Mouse (Mus musculus): Measurements from ENCODE around the gene Adamts17.

Gene Adamts17

GRCm38 (mm10) chr7:66842021-66842420, 2.5 kb downstream of the Adamts17 start:
- ATAC-seq (ENCODE audit: insufficient number of reproducible peaks, low FRiP score, low TSS enrichment) = no peak

- ATAC-seq (ENCODE audit: insufficient number of reproducible peaks, low FRiP score, low TSS enrichment) = no peak
Measured at GRCm38 (mm10) chr7:66843846-66844245, 4.3 kb downstream of the Adamts17 start.

GRCm38 (mm10) chr7:66846582-66846981, 7.0 kb downstream of the Adamts17 start:
- ATAC-seq (ENCODE audit: insufficient number of reproducible peaks, low FRiP score, low TSS enrichment) = no peak

- no peak for ATAC-seq (ENCODE audit: insufficient number of reproducible peaks, low FRiP score, low TSS enrichment)
Measured at GRCm38 (mm10) chr7:66847299-66847698, 7.8 kb downstream of the Adamts17 start.

GRCm38 (mm10) chr7:66849316-66849715, 9.8 kb downstream of the Adamts17 start:
- ATAC-seq (ENCODE audit: insufficient number of reproducible peaks, low FRiP score, low TSS enrichment) = no peak

GRCm38 (mm10) chr7:66852164-66852563, 12.6 kb downstream of the Adamts17 start:
- ATAC-seq (ENCODE audit: insufficient number of reproducible peaks, low FRiP score, low TSS enrichment) = no peak

- ATAC-seq (ENCODE audit: insufficient number of reproducible peaks, low FRiP score, low TSS enrichment) = no peak
Measured at GRCm38 (mm10) chr7:66857610-66858009, 18.1 kb downstream of the Adamts17 start.

- ATAC-seq (ENCODE audit: insufficient number of reproducible peaks, low FRiP score, low TSS enrichment) = no peak
Measured at GRCm38 (mm10) chr7:66858247-66859075, 18.9 kb downstream of the Adamts17 start.

GRCm38 (mm10) chr7:66859220-66859619, 19.7 kb downstream of the Adamts17 start:
- no peak for ATAC-seq (ENCODE audit: insufficient number of reproducible peaks, low FRiP score, low TSS enrichment)

GRCm38 (mm10) chr7:66866944-66867718, 27.6 kb downstream of the Adamts17 start:
- no peak for ATAC-seq (ENCODE audit: insufficient number of reproducible peaks, low FRiP score, low TSS enrichment)

GRCm38 (mm10) chr7:66867719-66868501, 28.4 kb downstream of the Adamts17 start:
- no peak for ATAC-seq (ENCODE audit: insufficient number of reproducible peaks, low FRiP score, low TSS enrichment)

- ATAC-seq (ENCODE audit: insufficient number of reproducible peaks, low FRiP score, low TSS enrichment) = no peak
Measured at GRCm38 (mm10) chr7:66871520-66871919, 32.0 kb downstream of the Adamts17 start.

GRCm38 (mm10) chr7:66871940-66872511, 32.5 kb downstream of the Adamts17 start:
- ATAC-seq (ENCODE audit: insufficient number of reproducible peaks, low FRiP score, low TSS enrichment) = no peak

GRCm38 (mm10) chr7:66873235-66873634, 33.7 kb downstream of the Adamts17 start:
- no peak for ATAC-seq (ENCODE audit: insufficient number of reproducible peaks, low FRiP score, low TSS enrichment)

GRCm38 (mm10) chr7:66891431-66891830, 51.9 kb downstream of the Adamts17 start:
- no peak for ATAC-seq (ENCODE audit: insufficient number of reproducible peaks, low FRiP score, low TSS enrichment)

- no peak for ATAC-seq (ENCODE audit: insufficient number of reproducible peaks, low FRiP score, low TSS enrichment)
Measured at GRCm38 (mm10) chr7:66892096-66892495, 52.6 kb downstream of the Adamts17 start.

GRCm38 (mm10) chr7:66902376-66902775, 62.8 kb downstream of the Adamts17 start:
- ATAC-seq (ENCODE audit: insufficient number of reproducible peaks, low FRiP score, low TSS enrichment) = no peak

- ATAC-seq (ENCODE audit: insufficient number of reproducible peaks, low FRiP score, low TSS enrichment) = peak; percentile 79
Measured at GRCm38 (mm10) chr7:66903014-66903413, 63.5 kb downstream of the Adamts17 start.

- no peak for ATAC-seq (ENCODE audit: insufficient number of reproducible peaks, low FRiP score, low TSS enrichment)
Measured at GRCm38 (mm10) chr7:66905941-66906340, 66.4 kb downstream of the Adamts17 start.

- ATAC-seq (ENCODE audit: insufficient number of reproducible peaks, low FRiP score, low TSS enrichment) = no peak
Measured at GRCm38 (mm10) chr7:66912866-66913265, 73.3 kb downstream of the Adamts17 start.
